Mouse (Mus musculus): ENCODE data around the gene Ric8a. TPM values are rescaled to one million over a fixed set of nuclear protein-coding genes. Genes with fewer than 3 reads are reported as not detected.
A peak's percentile ranks its signal among the peaks of the same experiment; 100 is the strongest.

The Ric8a gene
- total and polyA plus RNA-seq, 3 experiments, result 60.4 to 102 (median 66.4) TPM

- DNase-seq, result peak; percentile 49
Measured at GRCm38 (mm10) chr7:140846676-140847075, 10.1 kb upstream of the Ric8a start.

GRCm38 (mm10) chr7:140847755-140848580 is 8.8 kb upstream of the Ric8a start, which contains the start of gene Odf3:
Gene Odf3, plus strand, starts transcription at chr7:140847805.
- DNase-seq, result peak; percentile 87

GRCm38 (mm10) chr7:140848591-140848990 is 8.2 kb upstream of the Ric8a start:
- no peak for DNase-seq

- peak; percentile 75 for DNase-seq
Measured at GRCm38 (mm10) chr7:140851916-140852315, 4.8 kb upstream of the Ric8a start.

GRCm38 (mm10) chr7:140853386-140853785 is 3.4 kb upstream of the Ric8a start:
- peak; percentile 81 for DNase-seq

- DNase-seq, result no peak
Measured at GRCm38 (mm10) chr7:140854483-140854882, 2.3 kb upstream of the Ric8a start.

- no peak for DNase-seq
Measured at GRCm38 (mm10) chr7:140855181-140855580, 1.6 kb upstream of the Ric8a start.

- peak; percentile 93 for DNase-seq
Measured at GRCm38 (mm10) chr7:140855860-140856784, 635 bp upstream of the Ric8a start, which contains the start of gene Gm45785. Gene Gm45785, minus strand, starts transcription at chr7:140856331.

GRCm38 (mm10) chr7:140857550-140858505 is 1.1 kb downstream of the Ric8a start, which contains the start of gene Bet1l:
Gene Bet1l, minus strand, starts transcription at chr7:140857577.
- DNase-seq, result no peak

- no peak for DNase-seq
Measured at GRCm38 (mm10) chr7:140858746-140859145, 2.0 kb downstream of the Ric8a start.

GRCm38 (mm10) chr7:140859997-140860396 is 3.2 kb downstream of the Ric8a start:
- DNase-seq, result no peak

GRCm38 (mm10) chr7:140860728-140861127 is 4.0 kb downstream of the Ric8a start:
- no peak for DNase-seq

GRCm38 (mm10) chr7:140864761-140865160 is 8.0 kb downstream of the Ric8a start:
- DNase-seq, result no peak

- no peak for DNase-seq
Measured at GRCm38 (mm10) chr7:140874224-140874623, 17.5 kb downstream of the Ric8a start.

- no peak for DNase-seq
Measured at GRCm38 (mm10) chr7:140877364-140877763, 20.6 kb downstream of the Ric8a start.

GRCm38 (mm10) chr7:140879355-140879754 is 22.6 kb downstream of the Ric8a start:
- no peak for DNase-seq

- no peak for DNase-seq
Measured at GRCm38 (mm10) chr7:140880419-140880818, 23.7 kb downstream of the Ric8a start.

- no peak for DNase-seq
Measured at GRCm38 (mm10) chr7:140880865-140881515, 24.2 kb downstream of the Ric8a start.

GRCm38 (mm10) chr7:140881696-140882468 is 25.1 kb downstream of the Ric8a start, which contains the start of the genes Psmd13 and Sirt3:
Gene Psmd13, plus strand, starts transcription at chr7:140881968.
Gene Sirt3, minus strand, starts transcription at chr7:140882309.
- peak; percentile 95 for DNase-seq

- no peak for DNase-seq
Measured at GRCm38 (mm10) chr7:140882469-140882803, 25.7 kb downstream of the Ric8a start.

All from adrenal gland, adult 2 months (tissue).